Mouse (Mus musculus) liver, postnatal 0 days (tissue): ENCODE measurements around the gene Hcn4. TPM values are rescaled to one million over a fixed set of nuclear protein-coding genes. Genes with fewer than 3 reads are reported as not detected.

Source experiments
- ATAC-seq: fragments of 200-750 bp; cut with Nextera tagmentation; 2 replicates; pipeline ENCODE4 v1.8.0; 2017; ENCODE audit warnings: mild to moderate bottlenecking, moderate library complexity
- DNase-seq: peaks from one replicate; pipeline ENCODE4 v3.0.0-alpha.2; 2016
- H3K27ac ChIP-seq: fragments of 300-500 bp; sonication (generic); 2 replicates; pipeline ENCODE4 v1.5.1; 2014; ENCODE audit warnings: antibody characterized with exemption, moderate library complexity, mild to moderate bottlenecking, low read depth
- H3K27me3 ChIP-seq: fragments of 300-500 bp; sonication (generic); 2 replicates; pipeline ENCODE4 v1.6.1; 2014; ENCODE audit warnings: low read length, control low read depth, mixed read lengths; ENCODE audit not compliant: insufficient read depth
- H3K36me3 ChIP-seq: fragments of 300-500 bp; sonication (generic); replicated peaks from 2 replicates; pipeline ENCODE4 v1.6.1; 2014; ENCODE audit warnings: mild to moderate bottlenecking, control low read depth, low read length, moderate library complexity, mixed read lengths; ENCODE audit not compliant: insufficient read depth
- H3K4me1 ChIP-seq: fragments of 300-500 bp; sonication (generic); 2 replicates; pipeline ENCODE4 v1.6.1; 2014; ENCODE audit warnings: antibody characterized with exemption, mild to moderate bottlenecking, control low read depth; ENCODE audit not compliant: insufficient read depth
- H3K4me2 ChIP-seq: fragments of 300-500 bp; sonication (generic); 2 replicates; pipeline ENCODE4 v1.6.1; 2014; ENCODE audit warnings: low read depth, mild to moderate bottlenecking, low read length, moderate library complexity, mixed read lengths
- H3K4me3 ChIP-seq: fragments of 300-500 bp; sonication (generic); 2 replicates; pipeline ENCODE4 v1.5.1; 2014; ENCODE audit warnings: low read depth, low read length
- H3K9ac ChIP-seq: fragments of 300-500 bp; sonication (generic); replicated peaks from 2 replicates; pipeline ENCODE4 v1.6.1; 2014; ENCODE audit warnings: mild to moderate bottlenecking, moderate library complexity
- H3K9me3 ChIP-seq: fragments of 300-500 bp; sonication (generic); 2 replicates; pipeline ENCODE4 v1.6.1; 2016; ENCODE audit warnings: mild to moderate bottlenecking, control low read depth, low read length, mixed read lengths
- CTCF ChIP-seq: sonication (generic); IDR thresholded peaks from 2 replicates; pipeline ENCODE4 v1.5.1; 2016; ENCODE audit warnings: antibody characterized with exemption, low read depth
- EP300 ChIP-seq: IDR thresholded peaks from 2 replicates; pipeline ENCODE4 v1.6.1; 2016; ENCODE audit warnings: antibody characterized with exemption, low read depth, mild to moderate bottlenecking
- WGBS: fragments of 180-500 bp; shearing (Covaris S2); extraction: QIAGEN DNeasy Blood & Tissue Kit; methylation state at CpG from one replicate; pipeline ENCODE4 v1.1.7; 2014; ENCODE audit not compliant: insufficient replicate concordance; 5-methylcytosine and 5-hydroxymethylcytosine counted together
- polyA plus RNA-seq: library from polyadenylated mRNA; unstranded; fragments of >200 nt; fragmentation: Nextera tagmentation; extraction: Ambion mirVana; gene quantifications from 2 replicates; pipeline ENCODE4 v1.2.1, GENCODE M21; 2015

Hcn4 gene
- polyA plus RNA-seq, 1 experiment from 2014 or later = not detected

- Histone ChIP-seq H3K36me3 (no peaks in the 10 kb centered on the region), H3K27ac (no peak overlapping the region), H3K27me3 (peaks cover 14% of the 10 kb centered on the region; the same call in 1 of the 2 replicates), H3K4me3 (no peak overlapping the region), H3K4me1 (no peaks in the 10 kb centered on the region), H3K9ac (no peak overlapping the region), H3K9me3 (no peaks in the 10 kb centered on the region), H3K4me2 (no peak overlapping the region)
- DNase-seq (no peak), ATAC-seq (no peak)
- 31% methylated on average over 30 of the region's 30 CpGs for WGBS
- TF ChIP-seq EP300 (no peak), CTCF (no peak)
Observed at GRCm38 (mm10) chr9:58859080-58859635, 35.9 kb downstream of the Hcn4 start.

DNA sequence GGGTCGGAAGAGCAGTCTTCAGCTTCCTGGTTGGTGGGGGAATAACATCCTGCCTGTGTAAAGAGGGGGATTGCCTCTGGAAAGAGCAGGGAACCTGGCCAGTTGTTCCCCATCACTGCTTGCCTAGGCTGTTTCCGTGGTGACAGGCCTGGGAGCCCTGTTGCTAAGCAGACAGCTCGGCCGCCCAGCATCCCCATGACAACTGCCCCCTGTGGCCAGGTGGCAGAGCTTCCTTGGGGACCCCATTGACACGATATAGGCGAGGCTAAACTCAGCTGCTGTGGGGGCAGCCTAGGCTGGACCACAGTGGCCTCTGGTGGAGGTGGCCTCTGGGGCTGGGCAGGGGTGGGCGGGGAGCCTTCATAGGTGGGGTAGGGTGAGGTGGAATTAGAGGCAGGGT lies 40.6 kb downstream of the Hcn4 start:
- Histone ChIP-seq H3K27me3 (peaks cover 14% of the 10 kb centered on the region; the same call in 1 of the 2 replicates), H3K4me3 (no peak overlapping the region), H3K27ac (no peak overlapping the region), H3K4me1 (no peaks in the 10 kb centered on the region), H3K9ac (no peak overlapping the region), H3K36me3 (no peaks in the 10 kb centered on the region), H3K4me2 (no peak overlapping the region), H3K9me3 (no peaks in the 10 kb centered on the region)
- TF ChIP-seq EP300 = no peak
- no peak for TF ChIP-seq CTCF
- no peak for DNase-seq
- 46% methylated on average over 7 of the region's 7 CpGs for WGBS
- ATAC-seq = no peak

GRCm38 (mm10) chr9:58871141-58871540 lies 47.9 kb downstream of the Hcn4 start:
- H3K4me1 ChIP-seq = no peaks in the 10 kb centered on the region
- H3K36me3 ChIP-seq = no peaks in the 10 kb centered on the region
- ATAC-seq = no peak
- DNase-seq = no peak
- no peak overlapping the region for H3K4me3 ChIP-seq
- no peak overlapping the region for H3K9ac ChIP-seq
- no peaks in the 10 kb centered on the region for H3K27me3 ChIP-seq
- TF ChIP-seq EP300 (no peak), CTCF (no peak)
- no peak overlapping the region for H3K27ac ChIP-seq
- no peak overlapping the region for H3K4me2 ChIP-seq
- no peaks in the 10 kb centered on the region for H3K9me3 ChIP-seq
- 53% methylated on average over 10 of the region's 10 CpGs for WGBS

- WGBS = 33% methylated on average over 10 of the region's 10 CpGs
- no peak for TF ChIP-seq EP300
- TF ChIP-seq CTCF = peak; percentile 79
- DNase-seq = peak; percentile 49
- no peaks in the 10 kb centered on the region for H3K27me3 ChIP-seq
- no peaks in the 10 kb centered on the region for H3K9me3 ChIP-seq
- no peak overlapping the region for H3K27ac ChIP-seq
- H3K9ac ChIP-seq = no peak overlapping the region
- H3K4me1 ChIP-seq = no peaks in the 10 kb centered on the region
- H3K4me2 ChIP-seq = no peak overlapping the region
- no peaks in the 10 kb centered on the region for H3K36me3 ChIP-seq
- no peak for ATAC-seq
- H3K4me3 ChIP-seq = no peak overlapping the region
Observed at GRCm38 (mm10) chr9:58873541-58874324, 50.5 kb downstream of the Hcn4 start.

DNA sequence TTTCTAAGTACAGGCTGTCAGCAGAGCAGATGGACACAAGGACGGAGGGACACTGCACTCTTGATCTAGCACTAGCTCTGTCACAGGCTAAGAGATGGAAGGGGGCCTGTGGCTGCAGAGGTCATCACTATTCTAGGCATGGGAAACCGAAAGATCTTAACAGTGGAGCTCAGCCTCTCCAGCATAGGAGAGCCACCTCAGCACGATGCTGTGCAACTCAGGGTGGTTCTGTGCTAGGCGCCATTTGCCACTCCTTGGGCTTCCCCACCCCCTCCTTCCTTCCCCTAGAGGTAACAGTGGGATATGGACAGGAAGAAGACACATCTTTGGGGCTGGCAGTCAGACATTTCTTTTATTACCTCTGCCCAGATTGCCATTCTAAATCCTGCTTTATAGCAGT lies 51.1 kb downstream of the Hcn4 start:
- no peak overlapping the region for H3K9ac ChIP-seq
- H3K4me2 ChIP-seq = no peak overlapping the region
- H3K27ac ChIP-seq = no peak overlapping the region
- ATAC-seq = no peak
- H3K4me3 ChIP-seq = no peak overlapping the region
- WGBS = 68% methylated on average over 4 of the region's 4 CpGs
- TF ChIP-seq CTCF (no peak), EP300 (no peak)
- DNase-seq = no peak
- no peaks in the 10 kb centered on the region for H3K27me3 ChIP-seq
- no peaks in the 10 kb centered on the region for H3K4me1 ChIP-seq
- H3K9me3 ChIP-seq = no peaks in the 10 kb centered on the region
- H3K36me3 ChIP-seq = no peaks in the 10 kb centered on the region

DNA sequence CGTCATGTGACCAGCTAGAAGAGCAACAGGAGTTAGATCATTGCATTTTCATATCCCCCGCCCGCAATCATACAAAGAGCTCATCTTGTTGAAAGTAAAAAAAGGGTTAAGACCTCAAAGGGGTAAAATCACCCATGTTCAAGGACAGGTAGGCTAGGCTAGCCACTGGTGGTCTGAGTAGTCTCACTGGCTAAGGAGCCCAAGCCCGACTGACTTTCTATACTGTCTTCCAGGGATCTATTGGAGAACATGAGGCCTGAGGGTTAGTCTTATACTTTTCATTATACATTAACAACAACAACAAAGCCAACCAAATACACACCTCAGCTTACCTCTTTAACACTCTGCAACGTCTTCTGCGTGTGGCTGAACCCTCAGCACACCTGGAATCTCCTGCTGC lies 52.2 kb downstream of the Hcn4 start:
- 78% methylated on average over 6 of the region's 6 CpGs for WGBS
- Histone ChIP-seq H3K4me3 (no peak overlapping the region), H3K9ac (no peak overlapping the region), H3K27me3 (no peaks in the 10 kb centered on the region), H3K4me1 (no peaks in the 10 kb centered on the region), H3K36me3 (no peaks in the 10 kb centered on the region), H3K9me3 (no peaks in the 10 kb centered on the region), H3K27ac (no peak overlapping the region), H3K4me2 (no peak overlapping the region)
- DNase-seq = no peak
- no peak for ATAC-seq
- no peak for TF ChIP-seq CTCF
- TF ChIP-seq EP300 = no peak
